Mouse (Mus musculus) left cerebral cortex, postnatal 25 days (tissue): ENCODE results near the gene Tenm4. TPM values are rescaled to one million over a fixed set of nuclear protein-coding genes. Genes with fewer than 3 reads are reported as not detected.
A peak's percentile ranks its signal among the peaks of the same experiment; 100 is the strongest.

Experiments used
- DNase-seq, 2 experiments: peaks; one replicate each; pipeline ENCODE4 v3.0.0; 2022; ENCODE audit warnings: low spot score in 2 of 2, mixed read lengths in 1 of 2
- intact Hi-C: fragments of 180-260 bp; cut with DNase I; formaldehyde crosslinking; loops from one replicate; pipeline ENCODE4 v1.15.1; 2025
- total RNA-seq, 2 experiments: library from RNA; stranded (reverse); gene quantifications; 2 replicates each; pipeline ENCODE4 v1.2.3; 2021

The Tenm4 gene
- total RNA-seq, 2 experiments from 2014 or later, result 134 to 162 TPM

GRCm38 (mm10) chr7:96384726-96385500 is 213.9 kb downstream of the Tenm4 start:
- intact Hi-C loops, result no loop called here
- DNase-seq, result no peak

GRCm38 (mm10) chr7:96385850-96386249 is 214.8 kb downstream of the Tenm4 start:
- intact Hi-C loops, result no loop called here
- DNase-seq, result peak in 1 of 2 experiments; percentile 43

- no peak for DNase-seq
- intact Hi-C loops, result no loop called here
Measured at GRCm38 (mm10) chr7:96390034-96390670, 219.1 kb downstream of the Tenm4 start.

- intact Hi-C loops, result no loop called here
- DNase-seq, result no peak
Measured at GRCm38 (mm10) chr7:96390894-96391293, 219.8 kb downstream of the Tenm4 start.

- intact Hi-C loops, result no loop called here
- no peak for DNase-seq
Measured at GRCm38 (mm10) chr7:96391797-96392472, 220.9 kb downstream of the Tenm4 start.

GRCm38 (mm10) chr7:96392600-96392999 is 221.6 kb downstream of the Tenm4 start:
- no peak for DNase-seq
- intact Hi-C loops, result no loop called here

GRCm38 (mm10) chr7:96397940-96398339 is 226.9 kb downstream of the Tenm4 start:
- peak in 1 of 2 experiments; percentile 39 for DNase-seq
- intact Hi-C loops, result no loop called here

GRCm38 (mm10) chr7:96400411-96400810 is 229.4 kb downstream of the Tenm4 start:
- intact Hi-C loops, result no loop called here
- DNase-seq, result peak in 1 of 2 experiments; percentile 37

- intact Hi-C loops, result loop anchor here (5.0 kb wide), 1 partner anchor 41 kb away; no protein-coding TSS in a partner anchor
- DNase-seq, result no peak
Measured at GRCm38 (mm10) chr7:96406630-96407214, 235.7 kb downstream of the Tenm4 start.

- no peak for DNase-seq
- intact Hi-C loops, result loop anchor here (5.0 kb wide), 1 partner anchor 39 kb away; no protein-coding TSS in a partner anchor
Measured at GRCm38 (mm10) chr7:96408161-96408889, 237.3 kb downstream of the Tenm4 start.

- peak in 1 of 2 experiments; percentile 74 for DNase-seq
- intact Hi-C loops, result loop anchor here (5.0 kb wide), 1 partner anchor 38 kb away; no protein-coding TSS in a partner anchor
Measured at GRCm38 (mm10) chr7:96409323-96409880, 238.4 kb downstream of the Tenm4 start.

- DNase-seq, result no peak
- intact Hi-C loops, result no loop called here
Measured at GRCm38 (mm10) chr7:96413822-96414221, 242.8 kb downstream of the Tenm4 start.

GRCm38 (mm10) chr7:96414290-96415055 is 243.4 kb downstream of the Tenm4 start:
- intact Hi-C loops, result no loop called here
- no peak for DNase-seq

- intact Hi-C loops, result no loop called here
- DNase-seq, result peak; percentile 74 to 79
Measured at GRCm38 (mm10) chr7:96417251-96418004, 246.4 kb downstream of the Tenm4 start.

GRCm38 (mm10) chr7:96418146-96418545 is 247.1 kb downstream of the Tenm4 start:
- no peak for DNase-seq
- intact Hi-C loops, result no loop called here

- intact Hi-C loops, result no loop called here
- DNase-seq, result no peak
Measured at GRCm38 (mm10) chr7:96420045-96420444, 249.0 kb downstream of the Tenm4 start.

- no peak for DNase-seq
- intact Hi-C loops, result no loop called here
Measured at GRCm38 (mm10) chr7:96420926-96421605, 250.0 kb downstream of the Tenm4 start.
